Mouse (Mus musculus) inflammation-experienced regulatory T-cells, adult 6 months (primary cell): ENCODE data around the gene C1rl. TPM values are rescaled to one million over a fixed set of nuclear protein-coding genes. Genes with fewer than 3 reads are reported as not detected.
"Not testable (repeated sequence)": the region's sequence is repeated elsewhere in the genome, so short reads cannot be mapped to it uniquely, and the experiment has no call there.

Source experiments
- ATAC-seq: one replicate; pipeline ENCODE4 v1.8.0; 2017
- polyA plus RNA-seq, 3 experiments: library from polyadenylated mRNA; unstranded; fragments of 100-300 nt; shearing (Covaris generic); gene quantifications; one replicate each; pipeline ENCODE4 v1.2.1; 2017

Gene C1rl
- polyA plus RNA-seq, 3 experiments from 2014 or later, result not detected

DNA sequence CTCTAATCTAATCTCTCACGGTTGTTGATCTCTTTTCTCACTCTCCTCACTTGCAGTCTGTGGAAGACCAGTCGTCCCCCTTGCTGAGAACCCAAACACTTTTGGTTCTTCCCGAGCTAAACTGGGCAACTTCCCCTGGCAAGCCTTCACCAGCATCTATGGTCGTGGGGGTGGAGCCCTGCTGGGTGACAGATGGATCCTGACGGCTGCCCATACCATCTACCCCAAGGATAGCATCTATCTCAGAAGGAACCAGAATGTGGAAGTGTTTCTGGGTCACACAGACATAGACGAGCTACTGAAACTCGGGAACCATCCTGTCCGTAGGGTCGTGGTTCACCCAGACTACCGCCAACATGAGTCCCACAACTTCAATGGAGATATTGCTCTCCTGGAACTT lies 15.4 kb downstream of the C1rl start:
- ATAC-seq, result no peak

DNA sequence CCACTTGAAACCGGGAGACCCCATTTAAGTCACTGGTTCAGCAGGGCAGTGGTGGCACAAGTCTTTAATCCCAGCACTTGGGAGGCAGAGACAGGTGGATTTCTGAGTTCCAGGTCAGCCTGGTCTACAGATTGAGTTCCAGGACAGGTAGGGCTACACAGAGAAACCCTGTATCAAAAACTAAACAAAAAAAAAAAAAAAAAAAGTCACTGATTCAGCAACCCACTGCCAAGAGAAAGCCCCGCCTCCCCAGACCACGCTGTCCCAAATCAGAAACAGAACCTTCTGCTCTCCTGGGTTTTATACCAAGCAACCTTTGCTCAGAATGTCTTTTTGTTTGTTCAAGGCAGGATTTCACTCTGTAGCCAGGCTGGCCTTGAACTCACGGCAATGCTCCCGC lies 16.3 kb downstream of the C1rl start:
- ATAC-seq, result not testable (repeated sequence)

DNA sequence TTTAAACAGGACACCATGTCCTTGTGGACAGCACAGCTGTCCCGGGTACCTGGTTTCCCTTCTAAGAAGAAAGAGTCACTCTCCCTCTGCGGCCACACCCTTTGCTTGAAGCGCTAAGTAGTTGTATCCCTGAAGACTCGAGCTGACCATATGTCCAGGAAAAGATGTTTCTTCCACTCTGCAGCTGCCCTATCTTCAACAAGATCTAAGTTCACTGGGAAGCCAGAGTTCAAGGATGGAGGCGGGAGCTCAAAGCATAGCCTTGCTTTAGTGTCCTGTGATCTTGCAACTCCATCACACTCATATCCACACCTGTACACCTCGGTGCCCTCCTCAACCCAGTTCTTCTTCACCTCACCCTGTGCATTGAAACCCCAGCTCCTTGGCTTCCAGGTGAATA lies 19.0 kb downstream of the C1rl start:
- no peak for ATAC-seq

DNA sequence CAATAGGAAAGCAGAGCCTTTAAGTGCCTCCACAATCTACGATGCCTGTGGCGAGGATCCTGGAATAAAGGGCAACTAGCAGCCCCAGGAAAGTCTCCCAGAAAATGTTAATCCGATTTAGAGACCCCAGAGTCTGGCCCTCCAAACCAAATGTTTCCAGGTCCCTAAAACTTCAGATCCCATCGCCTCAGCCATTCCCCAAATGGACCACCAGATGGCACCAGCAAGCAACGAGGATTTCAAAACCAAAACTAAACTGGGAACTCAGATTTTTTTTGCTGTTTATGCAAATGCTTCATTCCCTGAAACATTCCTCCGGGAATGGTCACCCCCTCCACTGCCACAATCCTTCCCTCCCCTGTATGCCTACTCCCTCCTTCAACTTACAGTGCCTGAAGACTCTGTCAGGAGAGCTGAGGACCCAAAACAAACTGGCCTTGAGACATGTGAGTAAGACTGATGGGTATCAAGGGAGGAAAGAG lies 19.5 kb downstream of the C1rl start, which contains the start of gene C1ra:
Gene C1ra, plus strand, starts transcription at position 51 of the 482 bp plus-strand sequence.
- no peak for ATAC-seq

DNA sequence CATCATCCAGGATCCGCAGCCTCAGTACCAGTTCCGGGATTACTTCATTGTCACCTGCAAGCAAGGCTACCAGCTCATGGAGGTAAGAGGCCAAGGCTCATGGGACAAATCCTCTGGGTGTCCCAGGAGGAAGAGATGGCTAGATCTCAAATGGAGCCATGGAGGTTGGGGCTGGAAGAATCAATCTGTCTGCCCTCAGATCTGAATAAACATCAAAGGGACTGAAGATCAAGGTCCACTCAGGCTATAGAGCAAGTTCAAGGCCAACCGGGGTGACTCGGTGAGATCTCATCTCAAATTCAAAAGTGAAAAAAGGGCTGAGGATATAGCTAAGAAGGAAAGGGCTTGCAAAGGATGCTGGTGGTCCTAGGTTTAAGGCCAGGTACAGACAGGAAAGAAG lies 24.8 kb downstream of the C1rl start:
- ATAC-seq, result not testable (repeated sequence)

DNA sequence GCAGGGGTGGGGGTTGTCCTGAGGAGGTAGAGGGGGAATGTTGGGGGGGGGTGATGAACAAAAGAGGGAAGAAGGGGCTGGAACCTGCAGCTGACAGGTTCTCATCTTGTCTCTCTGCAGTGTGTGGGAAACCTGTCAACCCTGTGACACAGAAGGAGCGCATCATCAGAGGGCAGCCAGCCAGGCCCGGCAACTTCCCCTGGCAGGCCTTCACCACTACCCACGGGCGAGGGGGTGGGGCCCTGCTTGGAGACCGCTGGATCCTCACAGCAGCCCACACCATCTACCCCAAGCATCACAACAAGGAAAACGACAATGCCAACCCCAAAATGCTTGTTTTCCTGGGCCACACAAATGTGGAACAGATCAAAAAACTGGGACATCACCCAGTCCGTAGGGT lies 29.2 kb downstream of the C1rl start:
- not testable (repeated sequence) for ATAC-seq

DNA sequence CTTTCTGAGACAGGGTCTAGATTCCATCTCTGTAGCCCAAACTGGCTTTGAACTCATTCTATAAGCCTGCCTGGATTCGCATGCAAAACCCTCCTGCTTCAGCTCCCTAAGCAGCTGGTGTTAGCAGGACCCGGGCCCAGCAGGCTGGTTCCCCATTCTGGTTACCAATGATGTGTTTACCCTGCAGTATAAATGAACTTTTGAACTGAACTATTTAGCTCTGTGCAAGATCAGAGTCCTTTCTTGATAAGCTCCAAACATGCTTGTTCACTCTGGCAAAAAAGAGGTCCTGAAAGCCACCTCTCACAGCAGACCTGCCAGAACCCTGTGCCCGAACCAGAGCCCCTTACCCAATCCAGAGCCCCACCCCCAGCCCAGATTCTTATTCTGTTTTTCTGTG lies 35.0 kb downstream of the C1rl start:
- no peak for ATAC-seq

DNA sequence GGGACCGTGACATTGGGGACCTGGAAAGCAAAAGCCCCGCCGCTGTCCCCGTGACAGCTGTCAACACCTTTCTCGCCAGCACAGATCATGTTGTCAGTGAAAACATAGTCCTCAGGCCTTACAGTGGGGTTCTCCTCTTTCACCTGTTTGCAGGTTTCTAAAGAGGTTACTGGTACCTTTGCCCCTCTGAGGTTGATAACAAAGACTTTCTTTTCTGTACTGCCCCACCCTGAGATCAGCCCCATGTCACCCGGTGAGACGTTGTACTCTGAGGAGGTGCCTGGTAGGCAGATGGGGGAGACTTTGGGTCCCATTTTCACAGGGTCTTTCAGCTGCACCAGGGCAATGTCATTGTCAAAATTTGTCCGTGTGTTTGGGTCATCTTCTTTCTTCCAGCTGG lies 38.2 kb downstream of the C1rl start:
- ATAC-seq, result no peak

DNA sequence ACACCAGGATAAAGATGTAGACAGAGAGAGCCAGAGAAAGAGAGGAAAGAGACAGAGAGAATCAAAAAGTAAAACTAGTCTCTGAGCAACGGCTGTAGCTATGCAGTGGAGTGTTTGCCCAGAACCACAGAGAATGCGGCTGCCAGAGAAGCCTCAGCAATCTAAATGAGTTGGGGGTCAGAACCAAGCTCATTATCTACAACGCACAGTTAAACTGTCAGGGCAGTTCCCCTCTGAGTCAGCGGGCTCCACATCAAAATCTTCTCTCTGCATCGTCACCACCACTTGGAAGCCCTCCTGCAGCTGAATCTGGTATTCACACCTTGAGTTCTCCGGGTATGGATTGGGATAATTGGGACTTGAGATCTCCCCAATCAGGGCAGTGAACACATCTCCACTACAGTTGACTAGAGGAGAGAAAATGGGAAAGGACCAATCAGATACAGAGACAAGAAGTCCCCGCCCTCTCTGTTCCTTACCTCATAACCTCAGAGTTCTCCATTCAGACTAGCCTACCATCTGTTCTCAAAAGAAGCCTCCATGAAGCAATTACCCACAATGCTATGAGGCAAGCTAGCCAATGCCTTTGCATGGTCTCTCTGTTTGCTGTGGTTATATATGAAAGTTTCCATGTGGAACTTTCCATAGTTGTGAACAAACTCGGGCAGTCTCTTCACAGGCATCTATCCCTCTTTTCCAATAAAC lies 43.4 kb downstream of the C1rl start:
- not testable (repeated sequence) for ATAC-seq

DNA sequence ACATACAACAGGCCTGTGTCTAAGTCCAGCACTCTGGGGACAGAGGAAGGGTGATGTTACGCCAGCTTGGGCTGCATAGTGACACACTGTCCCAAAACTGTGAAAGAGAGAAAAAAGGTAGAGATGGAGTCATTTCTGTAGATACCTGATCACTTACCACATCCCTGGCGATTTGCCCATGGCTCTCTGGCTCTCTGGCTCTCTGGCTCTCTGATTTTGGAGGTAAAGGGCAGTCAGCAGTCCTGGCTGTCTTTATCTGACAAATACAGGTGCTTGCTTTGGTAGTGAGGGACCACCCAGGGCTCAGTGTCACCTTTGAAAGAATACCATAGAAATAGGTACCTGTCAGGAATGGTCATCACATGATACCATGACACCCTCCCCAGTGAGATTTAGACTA lies 48.3 kb downstream of the C1rl start:
- ATAC-seq, result not testable (repeated sequence)

DNA sequence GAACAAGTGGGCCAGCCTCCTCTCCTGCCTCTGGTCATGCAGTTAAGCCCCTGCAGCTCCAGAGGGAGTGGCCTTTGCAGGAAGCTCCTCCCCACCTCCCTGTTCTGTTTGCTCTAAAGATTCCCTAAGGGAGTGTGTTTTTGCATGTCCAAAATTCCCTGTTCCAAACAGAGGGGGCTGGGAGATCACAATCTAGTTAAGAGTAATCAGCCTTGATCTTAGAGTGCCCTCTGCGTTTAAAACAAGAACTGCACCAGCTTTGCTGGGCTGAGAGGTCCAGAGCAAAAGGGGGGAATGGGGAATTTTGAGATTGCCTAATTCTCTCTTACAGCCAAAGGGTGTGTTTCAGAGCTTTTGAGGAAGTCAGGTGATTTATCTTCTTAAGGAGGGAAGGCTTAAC lies 49.4 kb downstream of the C1rl start, which contains the start of gene C1s1:
Gene C1s1, minus strand, starts transcription at position 76 of the 400 bp plus-strand sequence.
- not testable (repeated sequence) for ATAC-seq

DNA sequence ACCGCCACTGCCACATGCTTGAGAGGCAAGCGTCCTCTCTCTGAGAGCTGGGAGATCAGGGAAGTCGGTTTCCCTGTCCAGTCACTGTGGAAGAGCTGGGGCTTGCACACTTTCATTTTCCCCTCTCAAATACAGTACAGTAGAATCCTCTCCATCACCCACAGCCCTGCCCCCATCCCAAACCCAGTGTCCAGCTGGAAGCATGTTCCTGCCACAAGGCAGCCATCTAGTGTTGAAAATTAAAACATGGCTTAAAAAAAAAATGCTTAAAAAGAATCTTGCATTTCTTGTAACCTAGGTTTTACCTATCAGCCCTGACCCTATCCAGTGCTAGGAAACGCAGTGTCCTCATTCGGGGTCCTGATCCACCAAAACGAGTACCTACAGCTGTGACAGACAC lies 51.6 kb downstream of the C1rl start:
- ATAC-seq, result no peak

DNA sequence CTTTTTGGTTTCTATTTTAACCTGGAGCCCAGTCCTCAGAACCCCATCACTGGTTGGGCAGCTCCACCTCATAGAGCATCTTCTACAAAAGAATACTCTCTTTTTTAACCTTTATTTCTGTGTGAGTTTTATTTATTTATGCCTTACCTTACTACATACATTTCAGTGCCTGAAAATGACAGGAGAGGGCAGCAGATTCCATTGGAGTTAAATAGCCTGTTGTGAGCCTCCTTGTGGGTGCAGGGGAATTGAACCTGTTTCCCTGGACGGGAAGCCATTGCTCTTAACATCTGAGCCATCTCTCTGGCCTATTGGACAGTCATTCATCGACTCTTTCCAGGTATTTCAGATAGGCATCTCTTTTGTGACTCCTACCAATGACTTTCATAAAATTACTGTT lies 52.5 kb downstream of the C1rl start:
- no peak for ATAC-seq

DNA sequence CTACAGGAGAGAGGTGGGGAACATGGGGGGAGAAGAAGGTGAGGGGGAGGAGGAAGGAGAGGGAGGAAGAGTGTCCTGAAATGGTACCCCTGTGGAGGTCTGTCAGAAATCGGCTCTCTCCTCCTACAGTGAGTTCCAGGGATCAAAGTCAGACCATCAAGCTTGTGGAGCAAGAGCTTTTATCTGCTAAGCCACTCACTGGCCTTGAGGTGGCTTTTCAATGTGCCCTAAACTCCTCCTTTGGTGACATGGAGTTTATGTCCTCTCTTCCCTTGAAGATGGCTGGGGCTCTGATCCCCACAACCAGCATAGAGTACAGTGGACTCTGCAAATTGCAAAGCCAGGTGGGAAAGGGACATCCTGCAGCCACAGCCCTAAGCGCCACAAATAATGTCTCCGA lies 55.1 kb downstream of the C1rl start:
- ATAC-seq, result not testable (repeated sequence)

DNA sequence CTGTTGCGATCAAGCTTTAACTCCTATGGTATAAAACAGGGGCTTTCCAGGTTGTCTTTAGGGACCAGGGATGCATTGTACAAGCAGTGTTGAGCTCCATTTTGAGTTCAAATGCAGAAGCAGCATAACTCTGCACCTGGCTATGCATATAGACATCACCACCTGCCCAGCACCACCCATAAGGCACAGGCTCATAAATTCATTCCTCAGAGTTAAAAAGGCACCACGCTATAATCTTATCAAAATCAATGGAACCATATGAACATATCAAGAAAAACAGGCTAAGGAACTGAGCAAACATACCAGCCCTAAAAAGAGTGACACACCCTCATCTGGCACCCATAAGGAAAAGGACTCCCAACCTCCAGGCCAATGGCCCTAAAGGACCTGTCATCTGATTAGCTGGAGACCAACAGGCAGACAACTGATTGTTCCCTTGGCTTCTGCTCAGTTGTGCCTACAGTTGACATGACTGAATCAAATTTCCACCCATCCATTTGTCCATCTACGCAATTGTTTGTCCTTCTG lies 56.2 kb downstream of the C1rl start:
- ATAC-seq, result no peak

DNA sequence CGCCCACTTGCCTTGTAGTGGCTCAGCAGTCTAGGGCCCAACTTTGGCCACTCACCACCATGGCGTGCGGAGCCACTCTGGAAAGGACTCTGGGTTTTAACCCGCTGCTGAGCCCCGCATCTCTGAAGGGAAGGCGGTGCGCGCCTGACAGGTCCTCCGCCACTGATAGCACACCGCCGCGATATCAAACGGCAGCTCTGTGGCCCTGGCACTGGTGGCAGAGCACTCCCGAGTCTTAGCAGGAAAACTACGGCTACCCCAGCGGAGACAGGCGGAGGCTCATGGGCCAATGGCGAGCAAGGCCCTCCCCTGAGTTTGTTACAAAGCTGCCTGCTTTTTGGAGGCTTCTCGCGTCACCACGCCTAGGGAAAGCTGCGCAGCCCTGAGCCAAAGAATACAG lies 59.9 kb downstream of the C1rl start:
- ATAC-seq, result no peak

DNA sequence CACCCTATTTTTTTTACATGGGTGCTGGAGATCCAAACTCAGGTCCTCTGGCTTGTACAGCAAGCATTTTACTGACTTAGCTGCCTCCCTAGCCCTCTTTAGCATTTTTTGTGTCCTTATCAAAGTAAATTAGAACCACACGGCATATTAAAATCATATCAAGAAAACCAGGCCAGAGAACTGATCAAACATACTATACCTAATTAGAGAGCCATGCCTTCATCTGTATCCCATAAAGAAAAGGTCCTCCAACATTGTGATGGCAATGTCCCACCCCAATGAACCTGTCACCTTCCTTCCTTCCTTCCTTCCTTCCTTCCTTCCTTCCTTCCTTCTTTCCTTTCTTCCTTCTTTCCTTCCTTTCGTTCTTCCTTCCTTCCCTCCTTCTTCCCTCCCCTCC lies 63.0 kb downstream of the C1rl start:
- ATAC-seq, result not testable (repeated sequence)

Other genes starting within 250 kb of the C1rl start
- gene Cd163, start 188.5 kb upstream of the C1rl start, polyA plus RNA-seq, result not detected
- gene Pex5, start 78.0 kb upstream of the C1rl start, polyA plus RNA-seq, result 10 to 100 TPM in 1 of 3 experiments, 1 to 10 TPM in 2; 7.0 to 10.1 (median 9.3) TPM
- not detected for gene Clstn3, start 28.3 kb upstream of the C1rl start, polyA plus RNA-seq
- under 1 TPM; 0.19 to 0.44 (median 0.43) TPM for gene C1ra, start 19.3 kb downstream of the C1rl start, polyA plus RNA-seq
- not detected for gene C1s1, start 49.2 kb downstream of the C1rl start, polyA plus RNA-seq
- not detected for gene C1rb, start 77.2 kb downstream of the C1rl start, polyA plus RNA-seq
- gene C1s2, start 143.0 kb downstream of the C1rl start, polyA plus RNA-seq, result not detected
- gene Lpcat3, start 169.9 kb downstream of the C1rl start, polyA plus RNA-seq, result 10 to 100 TPM; 20.3 to 27.2 (median 24.9) TPM
- 100 to 1,000 TPM; 373 to 490 (median 480) TPM for gene Emg1, start 219.1 kb downstream of the C1rl start, polyA plus RNA-seq
- 10 to 100 TPM; 60.8 to 70.7 (median 70.0) TPM for gene Phb2, start 219.2 kb downstream of the C1rl start, polyA plus RNA-seq
- gene Ptpn6, start 245.6 kb downstream of the C1rl start, polyA plus RNA-seq, result 100 to 1,000 TPM; 143 to 191 (median 176) TPM
- 100 to 1,000 TPM; 415 to 626 (median 536) TPM for gene Grcc10, start 248.3 kb downstream of the C1rl start, polyA plus RNA-seq